Mouse (Mus musculus) thymus, postnatal 0 days (tissue): ENCODE results near the gene Actn2. TPM values are rescaled to one million over a fixed set of nuclear protein-coding genes. Genes with fewer than 3 reads are reported as not detected.

Experiments used
- DNase-seq: peaks from one replicate; pipeline ENCODE4 v3.0.0-alpha.2; 2015; ENCODE audit warnings: low spot score
- polyA plus RNA-seq: library from polyadenylated mRNA; unstranded; fragments of >200 nt; fragmentation: Nextera tagmentation; extraction: Ambion mirVana; gene quantifications from 2 replicates; pipeline ENCODE4 v1.2.1, GENCODE M21; 2015

The Actn2 gene
- 7.7 and 9.5 TPM in 2 replicates for polyA plus RNA-seq

GRCm38 (mm10) chr13:12340183-12340975 lies at the start of gene Actn2:
Gene Actn2 (minus strand): TSS chr13:12340760.
- peak; percentile 81 for DNase-seq

DNA sequence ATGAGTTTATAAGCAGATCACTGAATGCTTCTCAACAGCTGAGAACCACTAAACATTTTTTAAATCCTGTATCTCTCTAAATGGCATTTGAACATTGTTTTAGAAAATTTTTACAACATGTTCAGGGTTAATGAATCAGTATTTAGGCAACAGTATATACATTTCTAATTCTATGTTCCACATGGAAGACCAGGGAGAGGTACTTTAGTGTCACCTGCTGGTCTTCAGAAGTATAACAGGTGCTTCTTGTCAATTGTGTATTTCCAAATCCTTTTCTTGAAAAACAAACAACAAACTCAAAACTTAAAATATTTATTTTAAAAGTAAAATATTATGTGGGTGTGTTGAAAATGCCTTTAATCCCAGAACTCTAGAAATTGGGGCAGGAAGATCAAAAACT lies 45.7 kb upstream of the Actn2 start:
- peak; percentile 44 for DNase-seq

- no peak for DNase-seq
These were observed 44.2 kb upstream of the Actn2 start for GRCm38 (mm10) chr13:12384796-12385195.

- DNase-seq, result no peak
These were observed 36.2 kb upstream of the Actn2 start for GRCm38 (mm10) chr13:12376778-12377177.

DNA sequence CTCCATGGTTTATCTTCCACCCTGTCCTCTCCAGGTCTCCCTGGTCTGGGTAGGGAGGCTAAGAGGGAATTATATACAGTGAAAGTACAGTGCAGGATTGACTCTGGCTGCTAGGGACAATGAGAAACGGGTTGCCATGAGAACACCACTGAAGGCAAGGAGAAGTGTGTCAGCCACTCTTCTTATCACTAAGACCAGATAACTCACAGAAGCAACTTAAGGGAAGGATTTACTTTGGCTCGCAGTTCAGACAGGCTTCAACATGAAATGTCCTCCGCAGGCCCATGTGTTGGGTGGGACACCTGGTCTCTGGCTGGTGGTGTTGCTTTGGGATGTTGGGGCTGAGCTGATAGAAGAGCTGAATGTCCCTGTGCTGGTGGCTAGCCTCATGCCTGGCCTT lies 32.2 kb upstream of the Actn2 start:
- DNase-seq, result no peak

GRCm38 (mm10) chr13:12369930-12370329 lies 29.4 kb upstream of the Actn2 start:
- DNase-seq, result no peak

DNA sequence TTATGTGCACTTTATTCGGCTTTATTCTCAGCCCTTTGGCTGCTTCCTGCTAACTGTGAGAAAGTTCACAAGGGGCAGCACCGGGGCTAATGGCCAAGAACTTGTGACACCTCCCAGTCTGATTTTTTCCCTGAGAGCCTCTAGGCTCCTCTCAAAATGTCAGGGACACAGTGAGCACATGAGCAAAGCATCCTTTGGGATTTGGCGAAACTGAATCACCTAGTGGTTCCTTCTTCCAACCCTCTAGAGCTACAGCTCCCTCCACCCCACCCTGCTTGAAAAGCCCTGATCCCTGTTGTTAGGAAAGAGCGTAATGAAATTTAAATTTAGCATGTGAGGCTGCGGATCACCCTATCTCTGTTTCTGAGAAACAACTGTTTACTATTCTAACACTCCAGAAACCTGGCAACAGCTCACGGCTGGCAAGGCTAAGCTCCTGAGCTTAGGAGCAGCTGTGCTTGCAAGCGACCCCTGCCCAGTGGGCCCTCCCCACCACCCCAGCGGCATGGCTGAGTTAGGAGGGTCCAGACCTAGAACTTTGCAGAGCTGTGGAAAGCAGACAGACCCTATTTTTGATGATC lies 28.6 kb upstream of the Actn2 start:
- no peak for DNase-seq

DNA sequence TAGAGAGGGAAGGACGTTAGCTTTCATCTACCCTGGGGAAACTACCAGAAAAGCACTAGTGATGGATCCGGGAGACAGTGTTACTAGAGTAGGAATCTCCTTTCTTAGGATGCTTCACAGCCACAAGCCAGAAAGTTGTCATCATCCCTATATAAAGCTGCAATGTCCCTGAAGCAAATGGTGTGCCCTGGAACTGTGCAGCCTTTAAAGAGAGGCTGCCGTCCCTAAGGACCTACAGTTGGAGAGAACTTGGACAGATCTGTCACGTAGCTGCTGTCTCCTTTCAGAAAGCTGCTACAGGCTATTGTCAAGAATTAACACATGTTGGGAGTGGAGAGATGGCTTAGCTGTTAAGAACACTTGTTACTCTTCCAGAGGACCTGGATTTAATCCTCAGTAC lies 20.9 kb upstream of the Actn2 start:
- no peak for DNase-seq

DNA sequence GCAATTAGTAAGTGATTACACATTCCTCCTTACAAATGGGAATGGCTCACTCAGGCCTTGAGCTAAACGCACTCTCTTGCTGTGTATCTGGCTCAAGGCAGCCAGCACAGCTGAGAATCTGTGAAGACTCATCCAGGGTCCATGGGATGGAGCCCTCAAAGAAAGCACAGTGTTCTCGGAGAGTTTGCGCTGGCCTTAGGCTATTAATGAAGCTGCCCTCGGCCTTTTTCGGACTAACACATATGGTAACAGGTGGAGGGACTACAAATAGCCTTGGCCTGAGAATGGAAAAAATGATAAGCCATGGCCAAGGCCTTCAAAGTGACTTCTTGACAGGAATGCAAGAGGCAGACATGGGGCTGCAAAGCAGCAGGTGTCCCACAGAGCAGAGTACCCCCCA lies 17.0 kb upstream of the Actn2 start:
- no peak for DNase-seq

DNA sequence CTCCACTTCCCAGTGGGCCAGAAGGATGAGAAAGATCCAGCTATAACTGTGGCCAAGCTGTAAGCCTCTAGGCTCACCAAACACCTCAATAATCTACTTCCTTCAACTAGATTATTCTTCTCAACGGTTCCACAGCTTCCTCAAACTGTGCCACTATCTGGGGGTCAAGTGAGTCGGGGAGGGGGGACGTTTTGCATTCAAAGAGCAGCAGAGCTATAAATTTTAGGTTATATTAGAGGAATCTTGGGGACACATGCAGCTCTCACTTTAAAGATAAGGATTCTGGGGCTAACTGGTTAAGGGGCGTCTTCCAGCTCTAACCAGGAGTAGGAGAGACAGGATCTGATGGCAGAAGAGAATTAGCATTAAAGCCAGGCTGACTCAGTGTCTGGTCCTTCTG lies 15.6 kb upstream of the Actn2 start:
- DNase-seq, result no peak

DNA sequence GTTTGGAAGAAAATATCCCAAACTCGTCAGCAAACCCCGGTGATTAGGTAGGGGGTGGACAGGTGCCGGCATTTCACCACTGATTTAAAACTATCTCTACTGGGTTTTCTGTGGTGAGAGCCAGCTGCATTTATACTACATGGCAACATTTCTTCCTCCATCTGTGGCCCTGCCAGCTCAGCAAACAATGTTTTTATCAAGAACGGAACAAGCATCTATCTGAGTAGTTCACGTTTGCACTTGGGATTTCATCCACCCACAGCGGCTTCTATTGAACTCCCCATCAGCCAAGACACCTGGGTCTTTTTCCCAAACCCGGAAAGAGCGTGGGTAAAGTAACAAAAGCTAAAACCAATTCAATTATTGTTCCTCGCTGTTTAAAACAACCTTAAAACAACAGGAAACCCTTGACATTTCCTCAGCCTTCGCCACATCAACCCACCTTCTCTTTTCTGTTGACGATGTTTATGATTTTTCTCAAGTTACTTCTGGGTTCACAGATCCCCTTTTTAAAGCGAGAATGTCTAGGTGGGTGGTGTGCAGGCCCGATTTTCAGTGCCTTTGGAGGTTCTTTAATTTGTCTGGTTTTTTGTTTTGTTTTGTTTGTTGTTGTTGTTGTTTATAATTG lies 8.8 kb upstream of the Actn2 start:
- DNase-seq, result peak; percentile 57

DNA sequence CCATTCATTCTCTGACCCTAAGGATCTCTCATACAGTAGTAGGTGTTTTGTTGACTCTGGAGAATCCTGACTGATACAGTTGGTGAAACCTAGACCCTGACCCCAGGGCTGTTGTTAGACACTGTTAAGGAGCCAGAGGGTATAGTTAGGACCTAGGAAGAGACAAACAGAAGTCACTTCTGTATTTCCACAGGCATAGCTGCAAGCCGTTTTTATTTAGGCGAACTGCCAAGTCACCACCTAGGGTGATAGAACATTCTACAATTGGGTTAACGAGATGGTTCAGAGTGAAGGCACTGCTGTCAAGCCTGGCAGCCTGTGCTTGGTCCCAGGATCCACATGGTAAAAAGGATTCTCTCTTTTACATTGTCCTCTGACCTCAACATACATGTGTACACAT lies 6.3 kb upstream of the Actn2 start:
- no peak for DNase-seq

GRCm38 (mm10) chr13:12341447-12341846 lies 887 bp upstream of the Actn2 start:
- DNase-seq, result no peak

GRCm38 (mm10) chr13:12339446-12339845 lies 1.1 kb downstream of the Actn2 start:
- DNase-seq, result no peak

DNA sequence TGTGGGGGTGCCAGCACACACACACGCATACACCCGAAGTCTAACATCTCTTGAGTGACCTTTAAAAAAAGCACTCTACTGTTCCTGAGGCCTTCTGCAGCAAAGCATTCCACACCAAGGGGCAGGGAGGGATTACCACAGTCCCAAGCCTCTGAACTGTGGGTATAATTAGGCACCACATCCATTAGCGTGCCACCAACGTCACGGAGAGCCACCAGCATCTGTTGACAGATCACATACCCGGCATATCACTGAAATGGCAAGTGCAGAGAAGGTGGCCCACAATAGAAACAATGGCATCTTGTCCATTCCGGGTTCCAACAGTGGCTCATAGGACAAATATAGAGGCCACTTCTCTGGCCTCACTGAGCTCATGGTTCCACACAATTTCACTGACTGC lies 2.8 kb downstream of the Actn2 start:
- no peak for DNase-seq

GRCm38 (mm10) chr13:12334016-12334415 lies 6.5 kb downstream of the Actn2 start:
- DNase-seq, result no peak

- no peak for DNase-seq
These were observed 9.0 kb downstream of the Actn2 start for GRCm38 (mm10) chr13:12331528-12331927.

DNA sequence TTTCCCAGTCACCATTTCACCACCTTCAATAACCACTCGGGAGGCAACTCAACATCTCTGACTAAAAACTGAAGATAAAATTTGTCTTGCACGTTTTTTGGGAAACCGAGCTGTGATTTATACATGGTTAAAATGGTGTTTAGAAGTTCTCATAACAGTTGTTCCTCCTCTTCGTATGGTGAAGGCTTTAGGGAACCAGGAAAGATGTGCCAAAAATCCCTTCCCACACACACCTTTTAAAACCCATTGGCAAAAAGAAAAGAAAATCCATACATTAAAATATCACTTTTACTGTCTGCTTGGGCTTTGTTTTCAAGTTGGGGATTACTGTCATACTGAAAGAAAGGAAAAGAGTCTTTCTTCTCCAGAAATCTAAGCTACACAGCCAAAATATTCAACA lies 12.2 kb downstream of the Actn2 start:
- DNase-seq, result no peak

GRCm38 (mm10) chr13:12327577-12327976 lies 13.0 kb downstream of the Actn2 start:
- DNase-seq, result no peak

GRCm38 (mm10) chr13:12323076-12323625 lies 17.4 kb downstream of the Actn2 start:
- DNase-seq, result no peak

- DNase-seq, result no peak
These were observed 20.4 kb downstream of the Actn2 start for GRCm38 (mm10) chr13:12320148-12320547.

- DNase-seq, result no peak
These were observed 22.5 kb downstream of the Actn2 start for GRCm38 (mm10) chr13:12318017-12318416.
